Mouse (Mus musculus): ENCODE measurements around the gene Tmem259.
A peak's percentile ranks its signal among the peaks of the same experiment; 100 is the strongest.

Gene Tmem259

DNA sequence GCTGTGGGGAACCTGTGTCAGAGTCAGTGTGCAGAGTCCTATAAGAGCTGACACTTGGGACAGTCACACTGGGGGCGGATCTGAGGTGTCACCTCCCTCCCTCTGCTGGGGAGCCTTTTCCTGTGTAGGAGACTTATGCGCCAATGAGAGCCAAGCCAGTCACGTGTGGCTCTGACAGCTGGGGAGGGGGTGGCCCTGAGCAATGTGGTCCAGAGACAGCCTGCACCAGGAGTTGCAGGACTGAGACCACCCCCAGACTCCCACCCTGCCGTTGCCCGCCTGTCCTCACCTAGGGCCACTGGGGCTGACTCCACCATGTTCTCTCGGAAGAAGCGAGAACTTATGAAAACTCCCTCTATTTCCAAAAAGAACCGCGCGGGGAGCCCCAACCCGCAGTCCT is 32.4 kb upstream of the Tmem259 start, which contains the start of gene Arhgap45:
TSS of gene Arhgap45 (plus strand) at position 143 of the 400 bp plus-strand sequence.
- no peak for DNase-seq (ENCODE audit: low spot score in 2 of 2)

- no peak for DNase-seq (ENCODE audit: low spot score in 2 of 2)
These were observed 31.5 kb upstream of the Tmem259 start for GRCm38 (mm10) chr10:80015583-80015982.

DNA sequence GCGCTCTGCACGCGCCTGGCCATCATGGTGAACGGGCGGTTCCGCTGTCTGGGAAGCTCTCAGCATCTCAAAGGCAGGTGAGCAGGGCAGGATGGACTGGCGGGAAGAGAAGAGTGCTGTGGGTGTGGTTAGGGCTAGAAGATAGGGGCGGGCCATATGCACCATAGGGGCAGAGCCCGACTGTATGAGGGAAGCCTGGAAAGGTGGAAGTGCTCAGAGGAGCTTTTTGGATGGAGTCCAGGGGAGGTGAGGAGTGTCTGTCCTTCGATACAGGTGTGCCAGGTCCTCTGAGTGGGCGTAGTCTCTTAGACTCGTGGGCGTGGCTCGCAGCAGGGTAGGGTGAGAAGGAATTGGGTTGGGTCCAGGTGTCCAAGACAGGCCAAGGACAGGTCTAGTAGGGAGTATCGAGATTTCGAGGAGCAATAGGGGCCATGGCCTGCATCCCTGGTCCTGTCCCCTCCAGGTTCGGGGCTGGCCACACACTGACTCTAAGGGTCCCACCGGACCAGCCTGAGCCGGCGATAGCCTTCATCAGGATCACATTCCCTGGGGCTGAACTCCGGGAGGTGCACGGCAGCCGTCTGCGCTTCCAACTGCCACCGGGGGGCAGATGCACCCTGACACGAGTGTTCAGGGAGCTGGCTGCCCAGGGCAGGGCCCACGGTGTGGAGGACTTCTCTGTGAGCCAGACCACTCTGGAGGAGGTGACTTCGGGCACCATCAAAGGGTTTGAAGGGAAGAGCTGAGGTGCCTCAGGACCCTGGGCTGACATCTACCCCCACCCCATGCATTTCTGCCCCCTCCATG is 30.6 kb upstream of the Tmem259 start:
- DNase-seq (ENCODE audit: low spot score in 2 of 2) = no peak

DNA sequence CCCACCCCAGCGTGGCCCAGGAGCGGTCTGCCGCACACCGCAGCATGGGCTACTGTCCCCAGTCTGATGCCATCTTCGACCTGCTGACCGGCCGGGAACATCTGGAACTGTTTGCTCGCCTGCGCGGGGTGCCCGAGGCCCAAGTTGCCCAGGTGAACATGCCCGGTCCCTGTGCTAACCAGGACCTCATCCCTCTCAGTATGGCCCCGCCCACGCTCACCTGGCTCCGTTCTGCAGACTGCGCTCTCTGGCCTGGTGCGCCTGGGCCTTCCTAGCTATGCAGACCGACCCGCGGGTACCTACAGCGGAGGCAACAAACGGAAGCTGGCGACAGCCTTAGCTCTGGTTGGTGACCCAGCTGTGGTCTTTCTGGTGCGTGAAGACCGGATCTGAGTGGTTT is 29.5 kb upstream of the Tmem259 start:
- no peak for DNase-seq (ENCODE audit: low spot score in 2 of 2)

DNA sequence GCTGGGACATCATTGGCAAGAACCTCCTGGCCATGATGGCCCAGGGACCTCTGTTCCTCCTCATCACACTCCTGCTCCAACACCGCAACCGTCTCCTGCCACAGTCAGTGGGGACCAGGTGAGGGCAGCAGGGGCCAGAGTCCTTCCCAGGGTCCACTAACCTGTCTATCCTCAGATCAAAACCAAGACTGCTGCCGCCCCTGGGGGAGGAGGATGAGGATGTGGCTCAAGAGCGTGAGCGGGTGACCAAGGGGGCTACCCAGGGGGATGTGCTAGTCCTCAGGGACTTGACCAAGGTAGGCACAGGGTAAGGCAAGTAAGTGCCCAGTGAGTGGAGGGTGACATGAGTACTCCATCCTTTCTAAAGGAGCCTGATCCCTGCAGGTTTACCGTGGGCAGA is 27.6 kb upstream of the Tmem259 start:
- no peak for DNase-seq (ENCODE audit: low spot score in 2 of 2)

DNA sequence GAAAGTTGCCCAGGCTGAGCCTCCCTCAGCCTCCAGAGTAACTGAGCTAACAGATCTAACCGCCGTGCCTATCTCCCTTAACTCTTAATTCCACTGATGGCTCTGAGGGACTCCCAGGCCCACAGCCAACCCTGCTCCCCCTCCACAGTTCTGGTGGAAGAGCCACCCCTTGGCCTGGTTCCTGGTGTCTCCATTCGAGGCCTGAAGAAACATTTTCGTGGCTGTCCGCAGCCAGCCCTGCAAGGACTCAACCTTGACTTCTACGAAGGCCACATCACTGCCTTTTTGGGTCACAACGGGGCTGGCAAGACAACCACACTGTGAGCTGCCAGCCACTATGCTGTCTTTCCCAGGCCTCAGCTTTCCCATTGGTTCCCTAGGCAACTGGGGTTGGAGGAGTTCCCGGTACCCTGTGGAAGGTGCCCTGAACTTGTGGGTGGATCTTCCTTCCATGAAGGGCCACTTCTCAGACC is 20.1 kb upstream of the Tmem259 start:
- no peak for DNase-seq (ENCODE audit: low spot score in 2 of 2)

GRCm38 (mm10) chr10:80003374-80004232 is 19.5 kb upstream of the Tmem259 start:
- no peak for DNase-seq (ENCODE audit: low spot score in 2 of 2)

DNA sequence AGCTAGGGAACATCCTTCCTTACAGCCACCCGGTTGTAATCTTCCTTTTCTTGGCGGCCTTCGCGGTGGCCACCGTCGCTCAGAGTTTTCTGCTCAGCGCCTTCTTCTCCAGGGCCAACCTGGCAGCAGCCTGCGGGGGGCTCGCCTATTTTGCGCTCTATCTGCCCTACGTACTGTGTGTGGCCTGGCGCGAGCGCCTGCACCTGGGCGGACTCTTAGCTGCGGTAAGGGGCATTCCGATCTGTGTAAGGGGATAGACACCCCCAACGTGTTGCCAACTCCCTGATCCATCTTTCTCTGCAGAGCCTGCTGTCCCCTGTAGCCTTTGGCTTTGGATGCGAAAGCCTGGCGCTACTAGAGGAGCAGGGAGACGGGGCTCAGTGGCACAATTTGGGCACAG is 18.7 kb upstream of the Tmem259 start:
- DNase-seq (ENCODE audit: low spot score in 2 of 2) = no peak

DNA sequence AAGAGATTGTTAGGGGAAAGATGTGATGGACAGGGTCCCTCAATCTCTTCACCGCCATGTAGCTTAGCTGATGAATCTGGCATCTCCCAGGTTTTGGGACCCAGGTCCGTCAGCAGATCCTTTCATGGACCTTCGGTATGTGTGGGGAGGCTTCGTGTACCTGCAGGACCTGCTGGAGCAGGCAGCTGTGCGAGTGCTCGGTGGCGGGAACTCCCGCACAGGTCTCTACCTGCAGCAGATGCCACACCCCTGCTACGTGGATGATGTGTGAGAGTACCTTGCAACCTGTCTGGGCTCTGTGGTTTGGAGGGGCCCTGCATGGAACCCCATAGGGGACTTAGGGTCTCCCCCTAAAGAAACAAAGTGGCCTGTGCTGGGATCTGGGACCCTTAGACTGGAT is 17.8 kb upstream of the Tmem259 start:
- DNase-seq (ENCODE audit: low spot score in 2 of 2) = no peak

GRCm38 (mm10) chr10:79997819-79998218 is 13.7 kb upstream of the Tmem259 start:
- DNase-seq (ENCODE audit: low spot score in 2 of 2) = no peak

- DNase-seq (ENCODE audit: low spot score in 2 of 2) = no peak
These were observed 13.1 kb upstream of the Tmem259 start for GRCm38 (mm10) chr10:79997034-79997760.

GRCm38 (mm10) chr10:79996272-79997033 is 12.3 kb upstream of the Tmem259 start, which contains the start of gene Abca7:
Gene Abca7 (plus strand): TSS chr10:79996494.
- DNase-seq (ENCODE audit: low spot score in 2 of 2) = peak; percentile 91 to 99

GRCm38 (mm10) chr10:79995636-79996035 is 11.5 kb upstream of the Tmem259 start:
- no peak for DNase-seq (ENCODE audit: low spot score in 2 of 2)

DNA sequence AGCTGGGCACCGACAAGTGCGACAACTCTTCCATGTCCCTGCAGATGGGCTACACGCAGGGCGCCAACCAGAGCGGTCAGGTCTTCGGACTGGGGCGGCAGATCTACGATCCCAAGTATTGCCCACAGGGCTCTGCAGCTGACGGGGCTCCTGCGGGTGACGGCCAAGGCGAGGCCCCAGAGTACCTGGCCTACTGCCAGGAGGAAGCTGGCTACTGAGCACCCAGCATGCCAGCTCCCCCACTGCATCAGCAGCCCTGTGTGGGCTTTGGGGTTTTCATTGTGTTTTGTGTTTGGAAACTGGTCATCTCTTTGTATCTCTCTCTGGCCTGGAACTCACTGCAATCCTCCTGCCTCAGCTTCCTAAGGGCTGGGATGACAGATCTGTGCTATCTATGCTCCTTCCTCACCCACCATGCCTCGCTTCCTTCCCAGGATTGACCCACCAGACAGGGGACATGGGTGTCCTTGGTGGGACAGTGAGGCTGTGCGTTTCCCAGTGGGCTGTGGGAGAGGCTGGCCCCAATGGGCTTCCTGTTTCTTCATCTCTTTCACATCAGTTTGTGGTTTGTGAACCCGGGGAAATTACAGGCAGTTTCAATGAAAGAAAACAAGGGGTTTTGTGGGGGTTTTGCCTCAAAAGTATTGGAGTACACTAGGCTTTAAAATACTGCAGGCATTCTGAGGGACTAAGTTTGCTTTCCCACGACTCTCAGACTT is 10.4 kb upstream of the Tmem259 start:
- DNase-seq (ENCODE audit: low spot score in 2 of 2) = no peak

- DNase-seq (ENCODE audit: low spot score in 2 of 2) = no peak
These were observed 7.4 kb upstream of the Tmem259 start for GRCm38 (mm10) chr10:79991548-79991947.

DNA sequence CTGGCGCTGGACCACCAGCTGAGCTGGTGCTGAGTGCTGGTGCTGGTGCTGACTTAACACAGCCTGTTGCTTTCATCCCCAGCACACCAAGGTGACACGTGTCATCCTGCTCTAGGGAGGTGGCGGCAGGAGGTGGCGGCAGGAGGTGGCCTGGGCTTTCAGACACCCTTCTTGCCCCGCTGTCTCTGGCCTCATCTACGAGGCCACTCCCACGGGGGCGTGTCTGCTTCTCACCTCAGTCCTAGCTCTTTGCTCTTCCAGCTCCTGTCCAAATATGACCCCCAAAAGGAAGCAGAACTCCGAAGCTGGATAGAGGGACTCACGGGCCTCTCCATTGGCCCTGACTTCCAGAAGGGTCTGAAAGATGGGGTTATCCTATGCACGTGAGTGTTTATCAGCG is 7.0 kb upstream of the Tmem259 start:
- DNase-seq (ENCODE audit: low spot score in 2 of 2) = no peak

DNA sequence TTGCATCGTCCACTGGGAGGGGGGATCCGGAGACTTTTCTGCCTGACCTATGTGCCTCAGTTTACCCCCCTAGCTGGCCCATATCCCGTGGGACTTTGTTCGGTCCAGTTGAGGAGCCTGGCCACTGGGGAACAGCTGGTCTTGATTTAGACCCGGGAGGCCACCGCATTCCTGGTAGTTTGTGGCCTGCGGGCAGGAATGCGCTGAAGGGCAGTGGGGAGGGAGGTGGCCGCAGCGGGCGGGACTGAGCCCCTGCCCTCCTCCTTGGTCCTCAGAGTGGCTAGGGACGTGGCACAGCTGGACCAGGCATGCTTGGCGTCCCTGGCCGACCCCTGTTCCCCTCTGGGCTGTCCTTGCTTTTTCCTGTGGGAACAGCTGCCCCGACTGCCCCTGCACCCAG is 5.7 kb upstream of the Tmem259 start:
- DNase-seq (ENCODE audit: low spot score in 2 of 2) = no peak

DNA sequence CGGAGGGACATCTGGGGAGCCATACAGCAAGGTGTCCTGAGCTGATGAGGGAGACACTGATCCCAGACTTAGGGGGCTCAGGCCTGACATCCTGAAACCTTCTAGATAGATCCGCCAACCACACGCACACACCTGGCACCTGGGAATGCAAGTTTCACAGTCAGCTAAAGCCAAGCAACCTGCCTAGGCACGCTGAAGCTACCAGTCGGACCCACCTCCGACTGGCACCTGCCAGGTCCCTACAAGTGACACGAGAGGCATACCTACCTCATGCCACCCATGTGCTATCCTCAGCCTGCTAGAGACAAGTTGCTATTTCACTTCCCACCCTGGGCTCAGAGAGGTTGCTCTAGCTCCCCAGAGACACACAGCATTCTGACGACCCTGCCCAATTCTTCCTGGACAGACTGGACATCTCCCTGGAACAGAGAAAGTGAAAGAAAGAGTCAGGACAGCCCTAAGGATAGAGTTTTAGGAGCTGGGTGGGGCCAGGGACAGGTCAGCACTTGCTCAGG is 5.2 kb upstream of the Tmem259 start:
- no peak for DNase-seq (ENCODE audit: low spot score in 2 of 2)

DNA sequence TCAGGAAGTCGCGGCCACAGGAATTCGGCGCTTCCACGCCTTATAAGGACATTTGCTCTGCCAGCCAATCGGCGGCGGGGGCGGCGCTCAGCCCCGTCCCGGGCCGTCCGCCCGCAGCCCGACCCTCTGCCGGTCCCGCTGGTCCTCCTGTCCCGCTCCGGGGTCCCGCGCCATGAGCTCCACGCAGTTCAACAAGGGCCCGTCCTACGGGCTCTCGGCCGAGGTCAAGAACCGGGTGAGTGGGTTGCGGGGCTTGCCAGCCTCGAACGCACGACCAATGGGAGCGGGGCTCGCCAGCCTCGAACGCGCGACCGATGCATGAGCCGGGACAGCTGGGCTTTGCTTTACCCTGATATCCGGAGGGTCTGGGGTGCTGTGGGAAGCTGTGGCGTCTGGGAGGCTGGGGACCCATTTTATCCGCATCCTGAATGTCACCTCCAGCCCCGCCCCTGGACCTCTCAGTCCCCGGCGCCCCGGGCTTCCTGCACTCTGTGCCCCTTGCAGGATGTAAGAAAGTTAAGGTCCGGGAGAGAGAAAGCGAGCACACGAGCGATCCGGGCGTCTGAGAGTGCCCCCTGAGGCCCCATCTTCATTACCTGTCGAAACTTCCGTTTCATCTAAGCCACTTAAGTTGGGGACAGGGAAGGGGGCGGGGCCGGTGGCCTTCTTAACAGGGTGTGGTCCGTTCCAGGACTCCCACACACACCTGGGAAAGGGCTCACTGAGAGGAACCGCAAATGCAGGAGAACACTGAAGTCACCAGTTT is 4.6 kb upstream of the Tmem259 start, which contains the start of gene Cnn2:
TSS of gene Cnn2 (plus strand) at position 79 of the 766 bp plus-strand sequence.
- DNase-seq (ENCODE audit: low spot score in 2 of 2) = peak; percentile 74 to 77
